Mouse (Mus musculus) lung, adult 2 months (tissue): ENCODE measurements at regions not wholly inside any gene's neighbourhood (a gene's known extent, or its start where the extent isn't known, plus 50 kb on each side); places are given as distances from the start of the nearest gene placed in this dataset.

Source experiments
- CTCF ChIP-seq: fragments of 200-500 bp; IDR thresholded peaks from 2 replicates; pipeline ENCODE4 v1.5.1; 2011; ENCODE audit warnings: mild to moderate bottlenecking, low read length, control low read depth; ENCODE audit not compliant: insufficient read depth
- POLR2A ChIP-seq: fragments of 200-500 bp; IDR thresholded peaks from 2 replicates; pipeline ENCODE4 v1.6.1; 2011; ENCODE audit warnings: low read depth, mild to moderate bottlenecking, control low read depth, low read length, borderline replicate concordance; ENCODE audit errors: extremely low read depth

DNA sequence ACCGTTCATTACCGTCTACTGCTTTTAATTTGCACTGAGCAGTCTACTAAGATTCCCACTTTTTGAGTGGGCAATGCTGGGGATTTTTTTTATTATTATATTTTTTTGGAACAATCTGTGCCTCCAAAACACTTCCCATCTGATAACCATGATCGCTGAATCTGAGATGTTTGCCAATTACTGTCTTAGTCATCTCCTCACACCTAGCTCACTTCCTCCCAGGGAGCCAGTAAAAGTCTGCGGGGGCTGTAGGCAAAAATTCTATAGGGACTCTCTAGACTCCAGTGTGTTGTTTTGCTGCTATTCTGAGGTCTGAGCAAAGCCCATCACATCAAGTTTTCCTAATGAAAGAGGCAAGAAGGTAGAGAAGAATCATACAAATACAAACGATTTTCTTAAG, 84.9 kb upstream of the Arhgap21 start:
- TF ChIP-seq POLR2A (no peak), CTCF (no peak)
